ENCODE assay signal across 21 mouse cellular contexts in the genomic region with DNA sequence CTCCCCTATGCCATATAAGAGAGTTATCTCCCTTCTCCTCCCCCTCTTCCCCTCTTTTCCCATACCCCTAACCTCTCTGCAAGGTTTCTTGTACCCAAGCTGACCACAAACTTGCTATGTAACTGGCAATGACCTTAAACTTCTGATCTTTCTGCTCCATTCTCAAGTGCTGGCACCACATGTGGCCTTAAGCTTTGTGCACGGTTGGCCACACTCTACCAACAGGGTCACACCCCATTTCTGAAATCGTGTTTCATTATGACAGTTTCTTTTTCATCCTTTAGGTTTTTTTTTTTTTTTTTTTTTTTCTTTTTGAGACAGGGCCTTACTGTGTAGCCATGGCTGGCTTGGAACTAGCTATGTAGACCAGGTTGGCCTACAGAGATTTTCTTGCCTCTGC. TPM values are rescaled to one million over a fixed set of nuclear protein-coding genes. Genes with fewer than 3 reads are reported as not detected.
"Had no signal": no experiment of that assay in that cellular context is flagged by ENCODE, and none has a peak within 500 bp of the region (broad histone marks: within the 10 kb centered on the region; RNA-seq: fewer than 3 reads in every experiment).

No protein-coding gene starts in this region.

- H3K4me3 ChIP-seq: neural tube, embryonic 13.5 days; neural tube, embryonic 15.5 days; stomach, embryonic 15.5 days had no signal

- H3K4me2 ChIP-seq: neural tube, embryonic 13.5 days; neural tube, embryonic 15.5 days; stomach, embryonic 15.5 days had no signal

- H3K36me3 ChIP-seq: neural tube, embryonic 13.5 days; neural tube, embryonic 15.5 days; stomach, embryonic 15.5 days had no signal

- H3K27me3 ChIP-seq: neural tube, embryonic 13.5 days; neural tube, embryonic 15.5 days; stomach, embryonic 15.5 days had no signal

- DNase-seq: retina, postnatal 1 day; right cerebral cortex, adult 18-20 months; right cerebral cortex, postnatal 14 days; right cerebral cortex, postnatal 25 days; right cerebral cortex, postnatal 4 days; spleen, adult 18-20 months; thymus, adult 18-20 months; thymus, adult 2 months; thymus, postnatal 14 days; thymus, postnatal 25 days; thymus, postnatal 36 days; thymus, postnatal 4 days had no signal

- H3K9ac ChIP-seq: neural tube, embryonic 13.5 days; neural tube, embryonic 15.5 days; stomach, embryonic 15.5 days had no signal

- H3K9me3 ChIP-seq: neural tube, embryonic 13.5 days; neural tube, embryonic 15.5 days; stomach, embryonic 15.5 days had no signal

- H3K27ac ChIP-seq: neural tube, embryonic 13.5 days; neural tube, embryonic 15.5 days; stomach, embryonic 15.5 days; stomach, postnatal 0 days had no signal

- H3K4me1 ChIP-seq: neural tube, embryonic 13.5 days; neural tube, embryonic 15.5 days; stomach, embryonic 15.5 days had no signal

RNA-seq across cellular contexts. Expression of a gene that starts 7.4 kb away (rescaled TPM):
- polyA plus RNA-seq: neural tube, embryonic 13.5 days; neural tube, embryonic 14.5 days; neural tube, embryonic 15.5 days; stomach, embryonic 14.5 days; stomach, embryonic 15.5 days; stomach, postnatal 0 days; testis, adult 2 months; thymus, postnatal 0 days; urinary bladder, adult 2 months had no signal

RNA-seq across cellular contexts. Expression of a gene that starts 59.5 kb away (rescaled TPM):
- polyA plus RNA-seq: neural tube, embryonic 13.5 days; stomach, embryonic 14.5 days had no signal
